Mouse (Mus musculus) kidney, embryonic 15.5 days (tissue): ENCODE data around the gene Wdhd1. TPM values are rescaled to one million over a fixed set of nuclear protein-coding genes. Genes with fewer than 3 reads are reported as not detected.

Source experiments
- ATAC-seq: fragments of 200-750 bp; cut with Nextera tagmentation; replicated peaks from 2 replicates; pipeline ENCODE4 v1.8.0; 2017; ENCODE audit warnings: moderate TSS enrichment; ENCODE audit not compliant: low FRiP score
- H3K27ac ChIP-seq: fragments of 300-500 bp; sonication (generic); 2 replicates; pipeline ENCODE4 v1.5.1; 2015; ENCODE audit warnings: mild to moderate bottlenecking, inconsistent platforms
- H3K27me3 ChIP-seq: fragments of 300-500 bp; sonication (generic); 2 replicates; pipeline ENCODE4 v1.6.1; 2015; ENCODE audit warnings: inconsistent platforms
- H3K36me3 ChIP-seq: fragments of 300-500 bp; sonication (generic); 2 replicates; pipeline ENCODE4 v1.6.1; 2015; ENCODE audit warnings: inconsistent platforms
- H3K4me1 ChIP-seq: fragments of 300-500 bp; sonication (generic); 2 replicates; pipeline ENCODE4 v1.6.1; 2015; ENCODE audit warnings: inconsistent platforms
- H3K4me2 ChIP-seq: fragments of 300-500 bp; sonication (generic); 2 replicates; pipeline ENCODE4 v1.6.1; 2015; ENCODE audit warnings: moderate library complexity, mild to moderate bottlenecking, inconsistent platforms
- H3K4me3 ChIP-seq: fragments of 300-500 bp; sonication (generic); replicated peaks from 2 replicates; pipeline ENCODE4 v1.5.1; 2015; ENCODE audit warnings: mild to moderate bottlenecking, inconsistent platforms
- H3K9ac ChIP-seq: fragments of 300-500 bp; sonication (generic); 2 replicates; pipeline ENCODE4 v1.6.1; 2015; ENCODE audit warnings: mild to moderate bottlenecking, inconsistent platforms
- H3K9me3 ChIP-seq: fragments of 300-500 bp; sonication (generic); replicated peaks from 2 replicates; pipeline ENCODE4 v1.6.1; 2016; ENCODE audit warnings: inconsistent platforms
- WGBS: fragments of 180-500 bp; shearing (Covaris S2); methylation state at CpG from one replicate; pipeline ENCODE4 v1.1.7; 2015; ENCODE audit warnings: mixed read lengths; 5-methylcytosine and 5-hydroxymethylcytosine counted together
- polyA plus RNA-seq: library from polyadenylated mRNA; unstranded; fragments of >200 nt; fragmentation: Nextera tagmentation; extraction: Ambion mirVana; gene quantifications from 2 replicates; pipeline ENCODE4 v1.2.1, GENCODE M21; 2015

Wdhd1 gene
- polyA plus RNA-seq, 1 experiment from 2014 or later = 32.7 TPM

- Histone ChIP-seq H3K36me3 (peaks cover 30% of the 10 kb centered on the region), H3K9me3 (no peaks in the 10 kb centered on the region), H3K27me3 (no peaks in the 10 kb centered on the region), H3K4me3 (peak overlapping the region; percentile 80), H3K4me1 (peaks cover 10% of the 10 kb centered on the region), H3K9ac (peak overlapping the region; percentile 84), H3K27ac (peak overlapping the region; percentile 98), H3K4me2 (peak overlapping the region; percentile 70)
- 2% methylated on average over 22 of the region's 22 CpGs for WGBS
- ATAC-seq = no peak; the same call in 1 of the 2 replicates
Observed at GRCm38 (mm10) chr14:47276036-47276603, 537 bp downstream of the Wdhd1 start.

- no peak for ATAC-seq
- peak overlapping the region; percentile 84; the same call in 1 of the 2 replicates for H3K9ac ChIP-seq
- WGBS = 14% methylated on average over 3 of the region's 3 CpGs
Observed at GRCm38 (mm10) chr14:47275417-47275816, 1.2 kb downstream of the Wdhd1 start.

GRCm38 (mm10) chr14:47273751-47274150, 2.9 kb downstream of the Wdhd1 start:
- Histone ChIP-seq H3K9me3 (no peaks in the 10 kb centered on the region), H3K4me2 (no peak overlapping the region), H3K27ac (no peak overlapping the region), H3K27me3 (no peaks in the 10 kb centered on the region), H3K36me3 (peaks cover 43% of the 10 kb centered on the region), H3K4me3 (no peak overlapping the region), H3K4me1 (peaks cover 10% of the 10 kb centered on the region), H3K9ac (no peak overlapping the region)
- ATAC-seq = no peak
- 81% methylated on average over 3 of the region's 3 CpGs for WGBS

More at GRCm38 (mm10) chr14:47275417-47275816, 1.2 kb downstream of the Wdhd1 start:
- H3K36me3 ChIP-seq = peaks cover 36% of the 10 kb centered on the region
- H3K27ac ChIP-seq = no peak overlapping the region
- H3K27me3 ChIP-seq = no peaks in the 10 kb centered on the region
- H3K4me1 ChIP-seq = peaks cover 10% of the 10 kb centered on the region
- peak overlapping the region; percentile 70 for H3K4me2 ChIP-seq
- H3K9me3 ChIP-seq = no peaks in the 10 kb centered on the region
- H3K4me3 ChIP-seq = peak overlapping the region; percentile 80

- no peak for ATAC-seq
Observed at GRCm38 (mm10) chr14:47269706-47270105, 7.0 kb downstream of the Wdhd1 start.

DNA sequence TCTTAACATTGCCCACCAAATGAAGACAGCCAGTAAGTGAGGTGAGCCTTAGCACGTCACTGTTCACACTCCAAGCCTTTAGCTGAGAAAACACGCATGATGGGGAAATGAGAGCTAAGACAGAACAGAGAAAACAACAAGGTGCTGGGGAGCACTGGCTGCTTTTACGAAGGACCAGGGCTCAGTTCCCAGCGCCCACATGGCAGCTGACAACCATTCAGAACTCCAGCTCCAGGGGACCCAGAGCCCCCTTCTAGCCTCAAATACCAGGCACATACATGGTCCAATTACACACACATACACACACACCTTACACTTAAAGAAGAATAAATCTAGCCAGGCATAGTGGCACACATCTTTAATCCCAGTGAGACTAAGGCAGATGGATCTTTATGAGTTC, 7.6 kb downstream of the Wdhd1 start:
- H3K36me3 ChIP-seq = peaks cover 85% of the 10 kb centered on the region
- 96% methylated on average over 4 of the region's 4 CpGs for WGBS

More at GRCm38 (mm10) chr14:47269706-47270105, 7.0 kb downstream of the Wdhd1 start:
- Histone ChIP-seq H3K27ac (no peak overlapping the region), H3K36me3 (peaks cover 80% of the 10 kb centered on the region), H3K4me3 (no peak overlapping the region), H3K9ac (no peak overlapping the region), H3K4me2 (no peak overlapping the region), H3K27me3 (no peaks in the 10 kb centered on the region), H3K4me1 (no peaks in the 10 kb centered on the region), H3K9me3 (no peaks in the 10 kb centered on the region)
- WGBS = 93% methylated on average over 2 of the region's 2 CpGs

GRCm38 (mm10) chr14:47265829-47266228, 10.8 kb downstream of the Wdhd1 start:
- Histone ChIP-seq H3K9me3 (no peaks in the 10 kb centered on the region), H3K36me3 (peaks cover 73% of the 10 kb centered on the region), H3K27ac (no peak overlapping the region), H3K4me1 (no peaks in the 10 kb centered on the region), H3K9ac (no peak overlapping the region), H3K4me2 (no peak overlapping the region), H3K4me3 (no peak overlapping the region), H3K27me3 (no peaks in the 10 kb centered on the region)
- no peak for ATAC-seq
- 92% methylated on average over 8 of the region's 8 CpGs for WGBS

More for the DNA sequence above, 7.6 kb downstream of the Wdhd1 start:
- no peak for ATAC-seq
- Histone ChIP-seq H3K4me2 (no peak overlapping the region), H3K27ac (no peak overlapping the region), H3K27me3 (no peaks in the 10 kb centered on the region), H3K4me1 (no peaks in the 10 kb centered on the region), H3K9me3 (no peaks in the 10 kb centered on the region), H3K4me3 (no peak overlapping the region), H3K9ac (no peak overlapping the region)

- no peaks in the 10 kb centered on the region for H3K9me3 ChIP-seq
- no peak overlapping the region for H3K9ac ChIP-seq
- H3K27ac ChIP-seq = no peak overlapping the region
- H3K4me2 ChIP-seq = no peak overlapping the region
- 91% methylated on average over 3 of the region's 3 CpGs for WGBS
- H3K4me1 ChIP-seq = no peaks in the 10 kb centered on the region
- H3K36me3 ChIP-seq = peaks cover 75% of the 10 kb centered on the region
- no peaks in the 10 kb centered on the region for H3K27me3 ChIP-seq
- H3K4me3 ChIP-seq = no peak overlapping the region
- no peak for ATAC-seq
Observed at GRCm38 (mm10) chr14:47264866-47265265, 11.8 kb downstream of the Wdhd1 start.

GRCm38 (mm10) chr14:47249839-47250238, 26.8 kb downstream of the Wdhd1 start:
- Histone ChIP-seq H3K4me3 (no peak overlapping the region), H3K9ac (no peak overlapping the region), H3K27ac (no peak overlapping the region), H3K4me2 (no peak overlapping the region), H3K4me1 (no peaks in the 10 kb centered on the region), H3K27me3 (no peaks in the 10 kb centered on the region), H3K9me3 (no peaks in the 10 kb centered on the region), H3K36me3 (peaks cover 80% of the 10 kb centered on the region)
- 80% methylated on average over 6 of the region's 6 CpGs for WGBS
- ATAC-seq = no peak

GRCm38 (mm10) chr14:47242753-47243152, 33.9 kb downstream of the Wdhd1 start:
- H3K4me1 ChIP-seq = no peaks in the 10 kb centered on the region
- no peak overlapping the region for H3K27ac ChIP-seq
- no peak overlapping the region for H3K4me3 ChIP-seq
- no peaks in the 10 kb centered on the region for H3K9me3 ChIP-seq
- peaks cover 62% of the 10 kb centered on the region for H3K36me3 ChIP-seq
- no peak overlapping the region for H3K9ac ChIP-seq
- 59% methylated on average over 4 of the region's 4 CpGs for WGBS
- no peaks in the 10 kb centered on the region for H3K27me3 ChIP-seq
- ATAC-seq = no peak
- no peak overlapping the region for H3K4me2 ChIP-seq

GRCm38 (mm10) chr14:47241046-47241445, 35.6 kb downstream of the Wdhd1 start:
- no peak overlapping the region for H3K4me3 ChIP-seq
- 96% methylated on average over 6 of the region's 6 CpGs for WGBS
- no peak for ATAC-seq
- H3K4me2 ChIP-seq = no peak overlapping the region
- H3K27me3 ChIP-seq = no peaks in the 10 kb centered on the region
- no peak overlapping the region for H3K27ac ChIP-seq
- no peaks in the 10 kb centered on the region for H3K9me3 ChIP-seq
- no peaks in the 10 kb centered on the region for H3K4me1 ChIP-seq
- no peak overlapping the region for H3K9ac ChIP-seq
- peaks cover 45% of the 10 kb centered on the region for H3K36me3 ChIP-seq

DNA sequence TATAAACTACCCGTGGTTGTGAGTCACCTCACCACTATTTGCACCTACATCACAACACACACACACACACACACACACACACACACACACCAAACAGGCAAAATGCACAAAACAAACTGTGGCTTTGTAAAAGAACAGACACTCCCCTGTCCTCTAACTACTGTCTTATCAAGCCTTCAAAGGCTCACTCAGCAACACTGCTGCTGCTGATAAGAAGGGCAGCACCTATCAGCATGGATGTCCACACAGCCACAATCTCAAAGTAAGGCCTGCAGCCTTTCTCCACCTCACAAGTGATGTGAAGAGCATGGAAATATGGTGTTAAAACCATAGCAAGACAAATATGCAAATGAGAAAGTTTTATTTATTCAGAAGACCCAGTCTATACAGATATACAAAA, 36.1 kb downstream of the Wdhd1 start:
- WGBS = 92% methylated on average over 1 of the region's 1 CpGs
- no peaks in the 10 kb centered on the region for H3K9me3 ChIP-seq
- H3K27ac ChIP-seq = no peak overlapping the region

DNA sequence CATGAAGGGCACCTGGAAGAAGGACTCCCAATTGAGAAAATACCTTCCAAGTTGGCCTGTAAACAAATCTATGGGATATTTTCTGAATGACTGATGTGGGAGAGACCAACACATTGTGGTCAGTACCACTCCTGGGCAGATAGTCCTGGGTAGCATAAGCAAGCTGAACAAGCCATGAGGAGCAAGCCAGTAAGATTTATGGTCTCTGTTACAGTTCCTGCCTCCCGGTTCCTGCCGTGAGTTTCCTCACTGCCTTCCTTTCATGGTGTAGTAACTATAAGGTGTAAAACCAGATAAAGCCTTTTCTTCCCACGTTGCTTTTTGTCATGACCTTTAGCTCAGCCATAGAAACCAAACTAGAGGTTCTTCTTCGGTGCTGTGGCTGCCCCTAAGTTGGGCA, 39.4 kb downstream of the Wdhd1 start:
- H3K36me3 ChIP-seq = peaks cover 15% of the 10 kb centered on the region
- WGBS = 87% methylated on average over 4 of the region's 4 CpGs
- no peak overlapping the region for H3K4me3 ChIP-seq
- no peak for ATAC-seq
- no peaks in the 10 kb centered on the region for H3K27me3 ChIP-seq
- no peak overlapping the region for H3K9ac ChIP-seq
- no peak overlapping the region for H3K27ac ChIP-seq
- no peaks in the 10 kb centered on the region for H3K4me1 ChIP-seq
- no peak overlapping the region for H3K4me2 ChIP-seq
- H3K9me3 ChIP-seq = no peaks in the 10 kb centered on the region; the same call in 1 of the 2 replicates

More for the DNA sequence above, 36.1 kb downstream of the Wdhd1 start:
- H3K27me3 ChIP-seq = no peaks in the 10 kb centered on the region
- H3K4me3 ChIP-seq = no peak overlapping the region
- no peak overlapping the region for H3K4me2 ChIP-seq
- H3K9ac ChIP-seq = no peak overlapping the region
- no peak; the same call in 1 of the 2 replicates for ATAC-seq
- no peaks in the 10 kb centered on the region for H3K4me1 ChIP-seq
- H3K36me3 ChIP-seq = peaks cover 41% of the 10 kb centered on the region

GRCm38 (mm10) chr14:47236491-47236890, 40.2 kb downstream of the Wdhd1 start:
- no peak for ATAC-seq
- Histone ChIP-seq H3K36me3 (peaks cover 9% of the 10 kb centered on the region), H3K4me2 (no peak overlapping the region), H3K4me1 (no peaks in the 10 kb centered on the region), H3K4me3 (no peak overlapping the region), H3K9me3 (no peaks in the 10 kb centered on the region; the same call in 1 of the 2 replicates), H3K27ac (no peak overlapping the region), H3K27me3 (no peaks in the 10 kb centered on the region), H3K9ac (no peak overlapping the region)
- 84% methylated on average over 7 of the region's 7 CpGs for whole genome bisulfite sequencing
